Mouse (Mus musculus) lung, postnatal 0 days (tissue): Measurements from ENCODE around the gene Lepr. TPM values are rescaled to one million over a fixed set of nuclear protein-coding genes. Genes with fewer than 3 reads are reported as not detected.

Experiments used
- ATAC-seq: fragments of 200-750 bp; cut with Nextera tagmentation; 2 replicates; pipeline ENCODE4 v1.8.0; 2017; ENCODE audit warnings: moderate library complexity
- DNase-seq: peaks from one replicate; pipeline ENCODE4 v3.0.0-alpha.2; 2016; ENCODE audit warnings: low spot score
- H3K27ac ChIP-seq: fragments of 300-500 bp; sonication (generic); 2 replicates; pipeline ENCODE4 v1.5.1; 2014; ENCODE audit warnings: antibody characterized with exemption, mild to moderate bottlenecking, low read length, mixed read lengths
- H3K27me3 ChIP-seq: fragments of 300-500 bp; sonication (generic); replicated peaks from 2 replicates; pipeline ENCODE4 v1.6.1; 2014; ENCODE audit warnings: low read length, mixed read lengths; ENCODE audit not compliant: insufficient read depth
- H3K36me3 ChIP-seq: fragments of 300-500 bp; sonication (generic); 2 replicates; pipeline ENCODE4 v1.6.1; 2014; ENCODE audit warnings: low read length, mixed read lengths; ENCODE audit not compliant: insufficient read depth
- H3K4me1 ChIP-seq: fragments of 300-500 bp; sonication (generic); 2 replicates; pipeline ENCODE4 v1.6.1; 2014; ENCODE audit warnings: antibody characterized with exemption, low read depth, low read length, mixed read lengths; ENCODE audit not compliant: insufficient read depth
- H3K4me2 ChIP-seq: fragments of 300-500 bp; sonication (generic); replicated peaks from 2 replicates; pipeline ENCODE4 v1.6.1; 2014; ENCODE audit warnings: low read depth, mild to moderate bottlenecking, low read length, moderate library complexity, mixed read lengths
- H3K4me3 ChIP-seq: fragments of 300-500 bp; sonication (generic); 2 replicates; pipeline ENCODE4 v1.5.1; 2014; ENCODE audit warnings: low read depth, low read length
- H3K9ac ChIP-seq: fragments of 300-500 bp; sonication (generic); replicated peaks from 2 replicates; pipeline ENCODE4 v1.6.1; 2014; ENCODE audit warnings: low read depth, mild to moderate bottlenecking
- H3K9me3 ChIP-seq: fragments of 300-500 bp; sonication (generic); 2 replicates; pipeline ENCODE4 v1.6.1; 2016; ENCODE audit warnings: low read length, mixed read lengths
- CTCF ChIP-seq: IDR thresholded peaks from 2 replicates; pipeline ENCODE4 v1.5.1; 2016; ENCODE audit warnings: antibody characterized with exemption, mild to moderate bottlenecking
- EP300 ChIP-seq: IDR thresholded peaks from 2 replicates; pipeline ENCODE4 v1.6.1; 2016; ENCODE audit warnings: antibody characterized with exemption, mild to moderate bottlenecking, control low read depth
- WGBS: fragments of 180-500 bp; shearing (Covaris S2); extraction: QIAGEN DNeasy Blood & Tissue Kit; methylation state at CpG from one replicate; pipeline ENCODE4 v1.1.7; 2014; 5-methylcytosine and 5-hydroxymethylcytosine counted together
- polyA plus RNA-seq: library from polyadenylated mRNA; unstranded; fragments of >200 nt; fragmentation: Nextera tagmentation; extraction: Ambion mirVana; gene quantifications from 2 replicates; pipeline ENCODE4 v1.2.1, GENCODE M21; 2015

The Lepr gene
- polyA plus RNA-seq, 1 experiment from 2014 or later = 13.4 TPM

- DNase-seq (no peak), ATAC-seq (no peak)
- H3K4me1 ChIP-seq = no peaks in the 10 kb centered on the region
- no peaks in the 10 kb centered on the region for H3K36me3 ChIP-seq
- no peak overlapping the region for H3K4me2 ChIP-seq
- 44% methylated on average over 4 of the region's 4 CpGs for WGBS
- no peaks in the 10 kb centered on the region for H3K9me3 ChIP-seq
- H3K4me3 ChIP-seq = no peak overlapping the region
- no peak overlapping the region for H3K27ac ChIP-seq
- H3K9ac ChIP-seq = no peak overlapping the region
- H3K27me3 ChIP-seq = no peaks in the 10 kb centered on the region
- TF ChIP-seq CTCF (no peak), EP300 (no peak)
Observed at GRCm38 (mm10) chr4:101710361-101710760, 6.8 kb upstream of the Lepr start.

GRCm38 (mm10) chr4:101711100-101711499 lies 6.1 kb upstream of the Lepr start:
- Histone ChIP-seq H3K27me3 (no peaks in the 10 kb centered on the region), H3K27ac (no peak overlapping the region), H3K9ac (no peak overlapping the region), H3K4me1 (no peaks in the 10 kb centered on the region), H3K4me3 (no peak overlapping the region), H3K4me2 (no peak overlapping the region), H3K36me3 (no peaks in the 10 kb centered on the region), H3K9me3 (no peaks in the 10 kb centered on the region)
- ATAC-seq (no peak), DNase-seq (peak; percentile 13)
- 70% methylated on average over 4 of the region's 4 CpGs for WGBS
- TF ChIP-seq EP300 (no peak), CTCF (no peak)

DNA sequence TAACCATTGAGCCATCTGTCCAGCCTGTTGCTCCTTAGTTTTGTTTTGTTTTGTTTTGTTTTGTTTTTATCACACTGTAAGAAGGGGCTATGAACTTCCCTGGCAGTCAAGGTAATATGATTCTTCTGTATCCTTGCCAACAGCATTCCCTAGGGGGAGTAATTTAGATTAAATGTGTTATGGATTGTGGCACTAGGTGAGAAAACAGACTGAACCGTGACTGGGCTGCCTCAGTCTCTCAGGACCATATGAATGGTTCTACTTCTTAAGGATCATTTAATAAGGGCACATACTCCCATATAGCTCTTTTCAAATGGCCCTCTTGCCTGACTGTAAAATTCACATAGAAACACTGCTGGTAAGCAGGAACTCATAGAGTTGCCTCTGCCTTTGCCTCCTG lies 4.6 kb upstream of the Lepr start:
- no peak for ATAC-seq
- TF ChIP-seq CTCF = no peak
- no peak for TF ChIP-seq EP300

DNA sequence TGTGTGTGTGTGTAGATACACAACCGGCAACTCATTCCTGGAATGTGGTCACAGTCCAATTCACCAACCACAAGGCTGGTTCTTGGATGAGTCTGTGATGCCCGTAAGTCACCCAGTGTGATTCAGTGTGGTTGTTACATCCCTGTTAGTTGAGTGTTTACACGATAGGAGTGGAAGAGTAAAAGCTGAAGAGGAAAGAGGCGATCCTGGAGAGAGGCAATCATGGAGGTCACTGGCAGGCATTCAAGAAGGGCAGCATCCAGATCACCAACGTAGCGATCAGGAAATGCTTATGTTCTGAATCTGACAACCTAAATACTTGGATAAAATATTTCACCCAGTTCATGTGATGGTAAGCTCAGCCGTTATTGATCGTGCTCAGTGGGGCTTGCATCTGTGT lies 1.9 kb upstream of the Lepr start:
- Histone ChIP-seq H3K36me3 (no peaks in the 10 kb centered on the region), H3K9ac (no peak overlapping the region), H3K27ac (no peak overlapping the region), H3K4me2 (no peak overlapping the region), H3K9me3 (no peaks in the 10 kb centered on the region), H3K4me1 (no peaks in the 10 kb centered on the region), H3K4me3 (no peak overlapping the region), H3K27me3 (no peaks in the 10 kb centered on the region)
- no peak for ATAC-seq
- no peak for DNase-seq
- TF ChIP-seq EP300 = no peak
- no peak for TF ChIP-seq CTCF
- 71% methylated on average over 8 of the region's 8 CpGs for WGBS

More for the DNA sequence above, 4.6 kb upstream of the Lepr start:
- DNase-seq = no peak
- Histone ChIP-seq H3K4me2 (no peak overlapping the region), H3K36me3 (no peaks in the 10 kb centered on the region), H3K27ac (no peak overlapping the region), H3K27me3 (no peaks in the 10 kb centered on the region), H3K9ac (no peak overlapping the region), H3K4me1 (no peaks in the 10 kb centered on the region), H3K4me3 (no peak overlapping the region), H3K9me3 (no peaks in the 10 kb centered on the region)
- 30% methylated on average over 1 of the region's 1 CpGs for WGBS

GRCm38 (mm10) chr4:101715805-101716204 lies 1.4 kb upstream of the Lepr start:
- no peaks in the 10 kb centered on the region for H3K36me3 ChIP-seq
- H3K27me3 ChIP-seq = no peaks in the 10 kb centered on the region
- H3K4me3 ChIP-seq = no peak overlapping the region
- H3K4me1 ChIP-seq = no peaks in the 10 kb centered on the region
- no peak overlapping the region for H3K27ac ChIP-seq
- H3K9ac ChIP-seq = no peak overlapping the region
- 91% methylated on average over 6 of the region's 6 CpGs for WGBS
- DNase-seq (no peak), ATAC-seq (no peak)
- H3K4me2 ChIP-seq = no peak overlapping the region
- H3K9me3 ChIP-seq = no peaks in the 10 kb centered on the region
- TF ChIP-seq CTCF = no peak
- no peak for TF ChIP-seq EP300

- no peak overlapping the region for H3K9ac ChIP-seq
- no peaks in the 10 kb centered on the region for H3K27me3 ChIP-seq
- H3K4me3 ChIP-seq = no peak overlapping the region
- no peaks in the 10 kb centered on the region for H3K36me3 ChIP-seq
- WGBS = 19% methylated on average over 5 of the region's 5 CpGs
- H3K9me3 ChIP-seq = no peaks in the 10 kb centered on the region
- H3K4me2 ChIP-seq = no peak overlapping the region
- ATAC-seq = peak; percentile 63
- H3K27ac ChIP-seq = no peak overlapping the region
- peak; percentile 44 for TF ChIP-seq CTCF
- 0 out of 2 replicates have a peak, but pooled peaks have one; percentile 16 for TF ChIP-seq EP300
- DNase-seq = peak; percentile 70
- H3K4me1 ChIP-seq = no peaks in the 10 kb centered on the region
Observed at GRCm38 (mm10) chr4:101718991-101719580, 1.9 kb downstream of the Lepr start.

GRCm38 (mm10) chr4:101721705-101722104 lies 4.5 kb downstream of the Lepr start:
- no peak for ATAC-seq
- no peaks in the 10 kb centered on the region for H3K4me1 ChIP-seq
- H3K27ac ChIP-seq = no peak overlapping the region
- no peak overlapping the region for H3K9ac ChIP-seq
- WGBS = 36% methylated on average over 4 of the region's 4 CpGs
- no peak overlapping the region for H3K4me3 ChIP-seq
- TF ChIP-seq EP300 = no peak
- no peak for TF ChIP-seq CTCF
- DNase-seq = peak; percentile 54
- H3K27me3 ChIP-seq = no peaks in the 10 kb centered on the region
- H3K36me3 ChIP-seq = no peaks in the 10 kb centered on the region
- H3K9me3 ChIP-seq = no peaks in the 10 kb centered on the region
- no peak overlapping the region for H3K4me2 ChIP-seq
